Mouse (Mus musculus): Measurements from ENCODE around the gene Kcna10. TPM values are rescaled to one million over a fixed set of nuclear protein-coding genes. Genes with fewer than 3 reads are reported as not detected.

Gene Kcna10
- total and polyA plus RNA-seq, 3 experiments, result not detected

DNA sequence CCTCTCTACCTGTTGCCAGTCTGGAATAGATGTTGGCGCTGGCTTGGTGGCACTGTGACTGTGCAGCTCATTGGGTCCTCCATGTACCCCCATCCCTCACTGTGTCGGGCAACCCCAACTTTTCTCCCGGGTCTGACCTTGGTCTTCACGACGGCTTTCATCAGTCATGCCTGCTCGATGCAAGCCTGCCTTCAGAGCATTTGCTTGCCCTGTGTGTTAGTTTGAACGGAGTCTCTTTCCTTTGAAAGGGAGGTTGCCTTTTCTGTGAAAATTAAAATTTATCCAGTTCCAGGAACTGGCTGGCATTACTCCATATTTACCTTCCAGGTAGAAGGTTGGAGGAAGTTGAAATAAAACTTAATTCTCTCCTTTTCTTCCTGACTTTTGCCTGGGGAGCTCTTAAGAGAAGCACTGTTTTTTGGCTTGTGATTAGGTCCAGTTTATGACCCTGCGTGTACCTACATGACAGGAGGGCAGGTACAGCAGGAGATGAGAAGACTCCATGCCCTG lies 55.7 kb downstream of the Kcna10 start:
- WGBS, result 91% methylated on average over 8 of the region's 8 CpGs
- no peaks in the 10 kb centered on the region for H3K79me2 ChIP-seq (replicated peaks; ENCODE audit: control insufficient read depth, insufficient read depth, low read length)
- no peak overlapping the region for H3K4me3 ChIP-seq
- H3K9ac ChIP-seq (ENCODE audit: low read depth, low read length), result no peak overlapping the region
- no peaks in the 10 kb centered on the region for H3K27me3 ChIP-seq (ENCODE audit: control insufficient read depth, insufficient read depth, low read length)
- no peak overlapping the region for H3K27ac ChIP-seq
- DNase-seq, result no peak
- no peaks in the 10 kb centered on the region for H3K36me3 ChIP-seq (ENCODE audit: control insufficient read depth, insufficient read depth, low read length)
- H3K4me1 ChIP-seq (ENCODE audit: control insufficient read depth, insufficient read depth, low read length), result peaks cover 6% of the 10 kb centered on the region
- intact Hi-C loops (cut with DNase I), result no loop called here
- TF ChIP-seq POLR2A (IDR thresholded peaks at IDR 0.05; ENCODE audit: insufficient read depth, low read depth, low read length) (no peak), CTCF (IDR thresholded peaks at IDR 0.05) (no peak), EP300 (IDR thresholded peaks at IDR 0.05; ENCODE audit: insufficient read depth, low read depth, low read length) (no peak)

GRCm38 (mm10) chr3:107239607-107240006 lies 56.8 kb downstream of the Kcna10 start, which contains the start of gene Prok1:
Prok1 (minus strand) TSS chr3:107239707.
- 94% methylated on average over 9 of the region's 9 CpGs for WGBS
- peaks cover 6% of the 10 kb centered on the region for H3K4me1 ChIP-seq (ENCODE audit: control insufficient read depth, insufficient read depth, low read length)
- H3K9ac ChIP-seq (ENCODE audit: low read depth, low read length), result no peak within 1 kb of the TSS
- intact Hi-C loops (cut with DNase I), result no loop called here
- no peaks in the 10 kb centered on the region for H3K27me3 ChIP-seq (ENCODE audit: control insufficient read depth, insufficient read depth, low read length)
- DNase-seq, result no peak
- H3K4me3 ChIP-seq, result no peak within 1 kb of the TSS
- no peak within 1 kb of the TSS for H3K27ac ChIP-seq
- H3K36me3 ChIP-seq (ENCODE audit: control insufficient read depth, insufficient read depth, low read length), result no peaks in the 10 kb centered on the region
- TF ChIP-seq EP300 (IDR thresholded peaks at IDR 0.05; ENCODE audit: insufficient read depth, low read depth, low read length), result no peak
- TF ChIP-seq POLR2A (IDR thresholded peaks at IDR 0.05; ENCODE audit: insufficient read depth, low read depth, low read length), result no peak
- no peak for TF ChIP-seq CTCF (IDR thresholded peaks at IDR 0.05)
- H3K79me2 ChIP-seq (replicated peaks; ENCODE audit: control insufficient read depth, insufficient read depth, low read length), result no peaks in the 10 kb centered on the region

DNA sequence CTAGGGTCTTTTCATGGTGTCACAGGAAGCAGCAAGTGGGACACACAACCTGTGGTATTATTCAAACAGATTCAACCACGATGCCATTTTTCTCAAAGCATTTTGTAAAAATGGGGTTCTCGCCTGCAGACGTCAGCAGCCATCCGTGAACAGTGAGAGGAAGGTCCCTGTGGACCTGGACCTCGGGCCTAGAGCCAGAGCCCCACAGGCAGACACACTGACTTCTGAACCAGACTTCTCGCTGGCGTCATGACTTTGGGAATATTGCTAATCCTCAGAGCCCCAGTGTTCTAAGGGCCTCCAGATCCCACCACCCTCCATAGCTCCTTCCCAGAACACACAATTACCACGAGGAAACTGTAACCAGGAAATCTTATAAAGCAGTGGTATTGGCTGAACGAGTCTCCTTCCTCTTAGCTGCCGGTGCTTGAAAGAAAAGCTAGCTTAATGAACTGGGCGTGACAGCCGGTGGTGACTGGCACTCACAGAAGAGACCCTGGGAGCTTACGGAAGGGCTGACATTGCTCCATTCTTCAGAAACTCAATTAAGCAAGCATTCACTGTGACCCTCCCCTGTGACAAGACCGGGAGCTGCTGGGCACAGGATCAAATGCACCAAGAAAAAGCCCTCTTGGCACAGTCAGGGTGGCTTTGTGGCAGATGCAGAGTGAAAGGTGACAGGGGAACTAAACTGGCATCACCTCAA lies 58.7 kb downstream of the Kcna10 start:
- Histone ChIP-seq H3K9ac (ENCODE audit: low read depth, low read length) (0 out of 2 replicates have a peak overlapping the region, but pooled peaks have one; percentile 8), H3K4me1 (ENCODE audit: control insufficient read depth, insufficient read depth, low read length) (peaks cover 3% of the 10 kb centered on the region; the same call in 1 of the 2 replicates), H3K4me3 (no peak overlapping the region), H3K79me2 (replicated peaks; ENCODE audit: control insufficient read depth, insufficient read depth, low read length) (no peaks in the 10 kb centered on the region), H3K27ac (no peak overlapping the region; the same call in 1 of the 2 replicates), H3K27me3 (ENCODE audit: control insufficient read depth, insufficient read depth, low read length) (no peaks in the 10 kb centered on the region), H3K36me3 (ENCODE audit: control insufficient read depth, insufficient read depth, low read length) (no peaks in the 10 kb centered on the region)
- no peak for DNase-seq
- 29% methylated on average over 14 of the region's 14 CpGs for WGBS
- no peak for TF ChIP-seq POLR2A (IDR thresholded peaks at IDR 0.05; ENCODE audit: insufficient read depth, low read depth, low read length)
- TF ChIP-seq EP300 (IDR thresholded peaks at IDR 0.05; ENCODE audit: insufficient read depth, low read depth, low read length), result no peak
- no peak for TF ChIP-seq CTCF (IDR thresholded peaks at IDR 0.05)
- intact Hi-C loops (cut with DNase I), result no loop called here

Other genes with a start within 250 kb of the Kcna10 start
- gene Kcna3, start 146.9 kb upstream of the Kcna10 start, total RNA-seq (2021), result under 1 TPM; 0.23 to 0.84 TPM
- 0.32 and 1.1 TPM in 2 replicates for gene Kcna3, start 146.9 kb upstream of the Kcna10 start, polyA plus RNA-seq (2012; rRNA removed)
- 1 to 10 TPM; 1.0 to 1.6 TPM for gene Kcna2, start 81.9 kb upstream of the Kcna10 start, total RNA-seq (2021)
- gene Kcna2, start 81.9 kb upstream of the Kcna10 start, polyA plus RNA-seq (2012; rRNA removed), result 1.1 and 1.6 TPM in 2 replicates
- not detected for gene Cym, start 38.7 kb downstream of the Kcna10 start, total RNA-seq (2021)
- 0.12 TPM in 1 of 2 replicates, not detected in the other for gene Cym, start 38.7 kb downstream of the Kcna10 start, polyA plus RNA-seq (2012; rRNA removed)
- not detected for gene A630076J17Rik, start 47.6 kb downstream of the Kcna10 start, total RNA-seq (2021)
- 0.18 TPM in 1 of 2 replicates, not detected in the other for gene A630076J17Rik, start 47.6 kb downstream of the Kcna10 start, polyA plus RNA-seq (2012; rRNA removed)
- gene Prok1, start 56.7 kb downstream of the Kcna10 start, total RNA-seq (2021), result not detected
- not detected in 2 replicates for gene Prok1, start 56.7 kb downstream of the Kcna10 start, polyA plus RNA-seq (2012; rRNA removed)
- gene Lamtor5, start 95.8 kb downstream of the Kcna10 start, total RNA-seq (2021), result 10 to 100 TPM; 62.1 to 73.6 TPM
- 93.0 and 118 TPM in 2 replicates for gene Lamtor5, start 95.8 kb downstream of the Kcna10 start, polyA plus RNA-seq (2012; rRNA removed)
- under 1 TPM; 0.26 to 0.39 TPM for gene Slc16a4, start 108.2 kb downstream of the Kcna10 start, total RNA-seq (2021)
- 0.12 and 0.79 TPM in 2 replicates for gene Slc16a4, start 108.2 kb downstream of the Kcna10 start, polyA plus RNA-seq (2012; rRNA removed)
- 10 to 100 TPM; 22.7 to 24.5 TPM for gene Rbm15, start 150.6 kb downstream of the Kcna10 start, total RNA-seq (2021)
- gene Rbm15, start 150.6 kb downstream of the Kcna10 start, polyA plus RNA-seq (2012; rRNA removed), result 3.6 and 7.0 TPM in 2 replicates

All from heart, adult 2 months (tissue).